Mouse (Mus musculus): ENCODE results near the gene Plk1. TPM values are rescaled to one million over a fixed set of nuclear protein-coding genes. Genes with fewer than 3 reads are reported as not detected.

Plk1 gene
- polyA plus RNA-seq, 1 experiment from 2014 or later = 10.4 TPM

DNA sequence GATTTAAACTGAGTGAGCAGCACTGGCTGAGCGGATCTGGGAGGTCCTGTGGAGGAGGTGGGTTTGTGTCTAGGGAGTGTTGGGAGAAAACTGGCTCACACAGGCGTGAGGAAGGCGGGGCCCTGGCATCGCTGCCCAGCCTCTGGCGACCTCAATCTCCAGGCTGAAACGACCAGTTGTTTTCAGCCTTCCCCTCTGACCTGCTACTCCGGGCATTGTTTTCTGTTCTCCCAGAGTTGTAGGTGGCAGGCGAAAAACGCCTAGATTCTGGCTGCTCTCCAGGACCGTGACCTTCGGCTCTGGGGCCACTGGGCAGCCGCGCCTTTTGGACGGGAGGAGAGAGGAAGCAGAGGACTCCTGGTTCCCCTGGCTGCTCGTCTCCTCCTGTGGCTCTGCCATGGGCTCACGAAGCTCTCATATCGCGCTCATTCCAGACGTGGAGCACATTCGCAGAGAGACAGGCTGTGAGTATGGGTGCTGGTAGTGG lies 60.1 kb downstream of the Plk1 start, which contains the start of gene Chp2:
TSS of gene Chp2 (plus strand) at position 182 of the 487 bp plus-strand sequence.
- Histone ChIP-seq H3K36me3 (ENCODE audit: inconsistent target) (no peaks in the 10 kb centered on the region), H3K4me3 (ENCODE audit: inconsistent target) (no peak within 1 kb of the TSS), H3K79me2 (ENCODE audit: inconsistent target) (no peaks in the 10 kb centered on the region), H3K27ac (no peak within 1 kb of the TSS)
- 28% methylated on average over 20 of the region's 20 CpGs for WGBS (ENCODE audit: missing documents)

Other genes with a start within 250 kb of the Plk1 start
- 25.7 to 38.9 TPM (median 27.1 TPM) in 3 replicates for gene Cog7, start 177.7 kb upstream of the Plk1 start, polyA plus RNA-seq (2018)
- 23.4 to 40.7 TPM (median 33.5 TPM) in 3 replicates for gene Gga2, start 138.2 kb upstream of the Plk1 start, polyA plus RNA-seq (2018)
- 22.6 to 24.5 TPM (median 23.1 TPM) in 3 replicates for gene Ubfd1, start 92.3 kb upstream of the Plk1 start, polyA plus RNA-seq (2018)
- 1.7 to 6.3 TPM (median 2.3 TPM) in 3 replicates for gene Ears2, start 92.2 kb upstream of the Plk1 start, polyA plus RNA-seq (2018)
- gene Ndufab1, start 57.6 kb upstream of the Plk1 start, polyA plus RNA-seq (2018) = 63.3 to 114 TPM (median 85.0 TPM) in 3 replicates
- gene Palb2, start 26.5 kb upstream of the Plk1 start, polyA plus RNA-seq (2018) = 3.8 to 7.8 TPM (median 4.4 TPM) in 3 replicates
- 105 to 133 TPM (median 112 TPM) in 3 replicates for gene Dctn5, start 26.4 kb upstream of the Plk1 start, polyA plus RNA-seq (2018)
- not detected in 3 replicates for gene Ern2, start 26.8 kb downstream of the Plk1 start, polyA plus RNA-seq (2018)
- 0.17 to 4.2 TPM (median 2.5 TPM) in 3 replicates for gene Chp2, start 60.1 kb downstream of the Plk1 start, polyA plus RNA-seq (2018)
- gene Prkcb, start 129.3 kb downstream of the Plk1 start, polyA plus RNA-seq (2018) = 43.7 to 85.2 TPM (median 43.9 TPM) in 3 replicates

Measured in macrophage (primary cell).